Mouse (Mus musculus) kidney, embryonic 16.5 days (tissue): Measurements from ENCODE around the gene Csf2ra. TPM values are rescaled to one million over a fixed set of nuclear protein-coding genes. Genes with fewer than 3 reads are reported as not detected.
"Not testable (repeated sequence)": the region's sequence is repeated elsewhere in the genome, so short reads cannot be mapped to it uniquely, and the experiment has no call there.

ENCODE experiments used
- ATAC-seq: fragments of 200-750 bp; cut with Nextera tagmentation; 2 replicates; pipeline ENCODE4 v1.8.0; 2017; ENCODE audit warnings: moderate TSS enrichment; ENCODE audit not compliant: low FRiP score, low TSS enrichment
- H3K27ac ChIP-seq: fragments of 300-500 bp; sonication (generic); 2 replicates; pipeline ENCODE4 v1.5.1; 2014; ENCODE audit warnings: low read length
- H3K27me3 ChIP-seq: fragments of 300-500 bp; sonication (generic); 2 replicates; pipeline ENCODE4 v1.6.1; 2014; ENCODE audit warnings: low read length, control low read depth, mixed read lengths; ENCODE audit not compliant: insufficient read depth
- H3K36me3 ChIP-seq: fragments of 300-500 bp; sonication (generic); 2 replicates; pipeline ENCODE4 v1.6.1; 2014; ENCODE audit warnings: low read length, control low read depth, mixed read lengths; ENCODE audit not compliant: insufficient read depth
- H3K4me1 ChIP-seq: fragments of 300-500 bp; sonication (generic); 2 replicates; pipeline ENCODE4 v1.6.1; 2014; ENCODE audit warnings: low read length, control low read depth, mixed read lengths; ENCODE audit not compliant: insufficient read depth
- H3K4me2 ChIP-seq: fragments of 300-500 bp; sonication (generic); replicated peaks from 2 replicates; pipeline ENCODE4 v1.6.1; 2014; ENCODE audit warnings: low read depth, low read length
- H3K4me3 ChIP-seq: fragments of 300-500 bp; sonication (generic); 2 replicates; pipeline ENCODE4 v1.5.1; 2014; ENCODE audit warnings: mild to moderate bottlenecking, low read length
- H3K9ac ChIP-seq: fragments of 300-500 bp; sonication (generic); replicated peaks from 2 replicates; pipeline ENCODE4 v1.6.1; 2014; ENCODE audit warnings: low read length
- H3K9me3 ChIP-seq: fragments of 300-500 bp; sonication (generic); 2 replicates; pipeline ENCODE4 v1.6.1; 2016; ENCODE audit warnings: low read length, control low read depth
- WGBS: fragments of 180-500 bp; shearing (Covaris S2); extraction: QIAGEN DNeasy Blood & Tissue Kit; methylation state at CpG from one replicate; pipeline ENCODE4 v1.1.7; 2014; 5-methylcytosine and 5-hydroxymethylcytosine counted together
- polyA plus RNA-seq: library from polyadenylated mRNA; unstranded; fragments of >200 nt; fragmentation: Nextera tagmentation; extraction: Ambion mirVana; gene quantifications from 2 replicates; pipeline ENCODE4 v1.2.1, GENCODE M21; 2015

Gene Csf2ra
- polyA plus RNA-seq, 1 experiment from 2014 or later = 40.4 TPM

- H3K9me3 ChIP-seq = no peaks in the 10 kb centered on the region; the same call in none of the 2 replicates
- peak; percentile 27 for ATAC-seq
- no peaks in the 10 kb centered on the region for H3K4me1 ChIP-seq
- no peaks in the 10 kb centered on the region for H3K36me3 ChIP-seq
- H3K27me3 ChIP-seq = no peaks in the 10 kb centered on the region
- peak overlapping the region; percentile 65 for H3K9ac ChIP-seq
- WGBS = 31% methylated on average over 51 of the region's 53 CpGs
- H3K27ac ChIP-seq = peak overlapping the region; percentile 14; the same call in 1 of the 2 replicates
- peak overlapping the region; percentile 62 for H3K4me2 ChIP-seq
- H3K4me3 ChIP-seq = peak overlapping the region; percentile 60
Measured at GRCm38 (mm10) chr19:61224678-61225525, 3.3 kb downstream of the Csf2ra start.

DNA sequence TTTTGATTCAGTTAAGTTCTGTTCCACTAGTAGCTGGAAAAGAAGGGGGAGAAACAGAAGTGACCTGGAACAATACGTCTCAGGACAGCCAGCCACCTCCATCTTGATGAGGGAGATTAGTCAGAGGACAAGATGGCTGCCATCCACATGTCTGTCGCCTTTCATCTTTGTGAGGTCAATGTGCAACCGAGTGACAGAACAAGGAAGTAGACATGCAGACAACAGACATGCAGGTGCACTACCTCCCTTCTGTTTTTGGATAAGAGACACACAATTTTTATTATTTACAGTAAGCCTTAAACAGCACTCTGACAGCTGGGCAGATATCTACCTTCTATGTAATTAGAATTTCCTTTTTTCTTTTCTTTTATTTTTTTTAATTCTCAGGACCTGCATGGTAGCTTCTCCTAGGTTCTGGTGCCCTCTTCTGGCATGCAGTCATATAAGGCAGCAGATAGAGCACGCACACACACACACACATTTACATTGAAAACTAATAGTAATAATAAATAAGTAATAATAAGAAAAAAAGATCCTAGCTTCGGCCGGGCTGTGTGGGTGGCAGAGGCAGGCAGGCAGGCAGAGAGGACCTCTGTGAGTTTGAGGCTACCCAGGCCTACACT lies 4.4 kb downstream of the Csf2ra start:
- WGBS = 86% methylated on average over 6 of the region's 6 CpGs
- H3K27ac ChIP-seq = no peak overlapping the region
- no peaks in the 10 kb centered on the region for H3K27me3 ChIP-seq
- H3K4me3 ChIP-seq = no peak overlapping the region
- H3K9me3 ChIP-seq = no peaks in the 10 kb centered on the region; the same call in none of the 2 replicates
- ATAC-seq = no peak
- no peaks in the 10 kb centered on the region for H3K4me1 ChIP-seq
- H3K36me3 ChIP-seq = no peaks in the 10 kb centered on the region
- H3K9ac ChIP-seq = no peak overlapping the region
- no peak overlapping the region for H3K4me2 ChIP-seq

GRCm38 (mm10) chr19:61207506-61207905 lies 20.7 kb downstream of the Csf2ra start:
- not testable (repeated sequence) for H3K4me1 ChIP-seq, ATAC-seq, H3K4me3 ChIP-seq, H3K27me3 ChIP-seq, H3K36me3 ChIP-seq, H3K9ac ChIP-seq, H3K4me2 ChIP-seq, H3K27ac ChIP-seq, H3K9me3 ChIP-seq
- 70% methylated on average over 6 of the region's 6 CpGs for WGBS

DNA sequence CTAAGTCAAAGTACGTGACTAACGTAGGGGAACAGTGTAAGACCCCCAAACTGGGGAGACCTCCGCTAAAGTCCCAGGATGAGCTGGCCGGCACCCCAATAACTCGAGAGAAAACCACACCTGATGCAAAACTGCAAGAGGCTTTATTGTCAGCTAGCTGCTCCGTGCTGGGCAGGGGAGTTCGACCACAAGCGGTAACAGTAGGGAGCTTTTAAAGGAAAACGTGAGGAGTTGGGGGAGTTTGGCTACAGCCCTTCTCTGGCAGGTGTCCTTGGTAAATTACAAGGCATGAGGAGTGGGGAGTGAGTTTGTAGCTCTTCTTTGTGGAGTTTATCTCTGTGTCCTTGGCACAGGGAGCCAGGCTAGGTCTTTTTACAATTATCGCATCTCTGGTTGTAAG lies 28.4 kb downstream of the Csf2ra start:
- no peaks in the 10 kb centered on the region for H3K36me3 ChIP-seq

GRCm38 (mm10) chr19:61199316-61199715 lies 28.9 kb downstream of the Csf2ra start:
- no peaks in the 10 kb centered on the region for H3K27me3 ChIP-seq
- no peak overlapping the region for H3K4me2 ChIP-seq
- no peaks in the 10 kb centered on the region for H3K4me1 ChIP-seq
- H3K4me3 ChIP-seq = no peak overlapping the region
- 16% methylated on average over 13 of the region's 13 CpGs for WGBS
- no peaks in the 10 kb centered on the region for H3K9me3 ChIP-seq
- H3K27ac ChIP-seq = no peak overlapping the region
- H3K36me3 ChIP-seq = no peaks in the 10 kb centered on the region
- no peak overlapping the region for H3K9ac ChIP-seq
- ATAC-seq = no peak

More for the DNA sequence above, 28.4 kb downstream of the Csf2ra start:
- Histone ChIP-seq H3K9ac (no peak overlapping the region), H3K4me3 (no peak overlapping the region), H3K27me3 (no peaks in the 10 kb centered on the region), H3K4me1 (no peaks in the 10 kb centered on the region), H3K4me2 (no peak overlapping the region), H3K27ac (no peak overlapping the region), H3K9me3 (no peaks in the 10 kb centered on the region)
- ATAC-seq = no peak
- WGBS = 18% methylated on average over 10 of the region's 10 CpGs

- H3K4me2 ChIP-seq, H3K9ac ChIP-seq, H3K9me3 ChIP-seq, H3K27me3 ChIP-seq, H3K4me3 ChIP-seq, ATAC-seq, H3K36me3 ChIP-seq, H3K27ac ChIP-seq, H3K4me1 ChIP-seq: not testable (repeated sequence)
- WGBS = 85% methylated on average over 2 of the region's 2 CpGs
Measured at GRCm38 (mm10) chr19:61183590-61183989, 44.6 kb downstream of the Csf2ra start, which contains the start of gene Gm6020. TSS of gene Gm6020 (plus strand) at chr19:61183890.

- Histone ChIP-seq H3K4me2 (peak within 1 kb of the TSS; percentile 56), H3K9ac (peak within 1 kb of the TSS; percentile 65), H3K4me3 (peak within 1 kb of the TSS; percentile 47), H3K27ac (no peak within 1 kb of the TSS), H3K9me3 (no peaks in the 10 kb centered on the region), H3K36me3 (no peaks in the 10 kb centered on the region), H3K4me1 (no peaks in the 10 kb centered on the region), H3K27me3 (no peaks in the 10 kb centered on the region)
- peak; percentile 59; the same call in 1 of the 2 replicates for ATAC-seq
- WGBS = 26% methylated on average over 39 of the region's 39 CpGs
Measured at GRCm38 (mm10) chr19:61175756-61176324, 52.4 kb downstream of the Csf2ra start, which contains the start of gene Gm7102. TSS of gene Gm7102 (minus strand) at chr19:61176309.

Other genes with a start within 250 kb of the Csf2ra start
- 32.6 and 39.6 TPM in 2 replicates for gene Zfp950, start 87.6 kb downstream of the Csf2ra start, polyA plus RNA-seq
- gene Gm7102, start 52.1 kb downstream of the Csf2ra start, polyA plus RNA-seq = 0.19 and 0.48 TPM in 2 replicates
- gene Gm6020, start 44.5 kb downstream of the Csf2ra start, polyA plus RNA-seq = not detected in 2 replicates
- gene Gm21060, start 68.6 kb upstream of the Csf2ra start, polyA plus RNA-seq = not detected in 2 replicates